Comparison of ENCODE assay signal across 20 mouse cellular contexts in the genomic region with DNA sequence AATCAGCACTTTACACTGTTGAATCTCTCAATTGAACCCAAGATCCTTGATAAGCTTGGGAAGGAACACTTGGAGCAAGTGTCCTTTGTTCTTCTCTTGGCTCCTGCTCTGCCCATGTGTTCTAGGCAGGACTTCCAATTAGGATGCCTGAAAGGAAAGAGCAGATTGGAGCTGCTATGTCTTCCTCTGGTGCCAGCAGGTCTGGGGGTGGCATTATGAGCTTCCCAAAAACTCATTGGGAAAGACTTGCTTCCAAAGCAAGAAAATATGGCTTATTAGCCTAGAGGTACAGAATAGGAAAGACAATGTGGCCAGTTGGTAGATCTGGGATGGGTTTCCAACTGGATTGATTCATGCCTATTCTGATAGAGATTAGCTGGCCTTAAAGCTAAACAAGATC.
DNase-seq lines count a peak whose midpoint lies in the region; ATAC-seq and TF ChIP-seq lines count a peak whose summit lies in the region.
"Had no signal": no experiment of that assay in that cellular context is flagged by ENCODE, and none has a peak within 500 bp of the region (broad histone marks: within the 10 kb centered on the region; RNA-seq: fewer than 3 reads in every experiment).

No protein-coding gene starts in this region.

- ATAC-seq in forebrain, postnatal 0 days, result peak; percentile 45; the same call in 1 of the 2 replicates
- ATAC-seq: intestine, embryonic 15.5 days had no signal

- H3K4me1 ChIP-seq in forebrain, postnatal 0 days (ENCODE audit: insufficient read depth), result no peaks in the 10 kb centered on the region
- no peaks in the 10 kb centered on the region for H3K4me1 ChIP-seq in forebrain, embryonic 10.5 days
- H3K4me1 ChIP-seq: embryonic facial prominence, embryonic 15.5 days; heart, embryonic 12.5 days; hindbrain, embryonic 10.5 days; intestine, embryonic 15.5 days had no signal

- H3K4me2 ChIP-seq in forebrain, postnatal 0 days (ENCODE audit: low read depth), result no peak overlapping the region
- H3K4me2 ChIP-seq: embryonic facial prominence, embryonic 15.5 days; heart, embryonic 12.5 days; hindbrain, embryonic 14.5 days; intestine, embryonic 15.5 days had no signal

- H3K27me3 ChIP-seq in forebrain, postnatal 0 days (ENCODE audit: insufficient read depth, low read length), result no peaks in the 10 kb centered on the region
- no peaks in the 10 kb centered on the region for H3K27me3 ChIP-seq in forebrain, embryonic 10.5 days (ENCODE audit: poor library complexity, severe bottlenecking)
- H3K27me3 ChIP-seq: embryonic facial prominence, embryonic 15.5 days; heart, embryonic 12.5 days; intestine, embryonic 15.5 days had no signal

- no peak for DNase-seq in forebrain, postnatal 0 days
- no peak for DNase-seq in forebrain, embryonic 10.5 days (ENCODE audit: extremely low spot score, low spot score)
- DNase-seq in brain, adult 2 months (ENCODE audit: low read depth, low spot score), result peak; percentile 77
- peak; percentile 20 for DNase-seq in brain, embryonic 14.5 days (ENCODE audit: low read depth)
- peak; percentile 54 to 85 for DNase-seq in layer of hippocampus, postnatal 14 days (ENCODE audit: low spot score in 2 of 2)
- DNase-seq in heart, adult 18-20 months, result no peak
- no peak for DNase-seq in urinary bladder, postnatal 10 days (ENCODE audit: low spot score)
- DNase-seq: adrenal gland, adult 2 months; adrenal gland, postnatal 25 days; cerebellum, adult 11-12 months; cerebellum, adult 9-10 months; embryo, embryonic 11 days; gastrocnemius, postnatal 10 days; heart, adult 2 months had no signal

- H3K9ac ChIP-seq in forebrain, postnatal 0 days, result no peak overlapping the region
- H3K9ac ChIP-seq: embryonic facial prominence, embryonic 15.5 days; heart, embryonic 12.5 days; hindbrain, embryonic 14.5 days; intestine, embryonic 15.5 days had no signal

- no peak for TF ChIP-seq POLR2A in brain, embryonic 14.5 days (IDR thresholded peaks at IDR 0.05; ENCODE audit: borderline replicate concordance, extremely low read depth, insufficient read depth, insufficient read length, poor library complexity, severe bottlenecking)

- H3K4me3 ChIP-seq in forebrain, postnatal 0 days (ENCODE audit: low read depth, low read length), result no peak overlapping the region
- H3K4me3 ChIP-seq in forebrain, embryonic 10.5 days, result no peak overlapping the region
- H3K4me3 ChIP-seq: embryonic facial prominence, embryonic 15.5 days; erythroblast, embryonic 14.5 days; heart, adult 2 months; heart, embryonic 12.5 days; hindbrain, embryonic 10.5 days; intestine, embryonic 15.5 days had no signal

- no peak for TF ChIP-seq CTCF in forebrain, postnatal 0 days (IDR thresholded peaks at IDR 0.05; ENCODE audit: low read depth)
- no peak for TF ChIP-seq CTCF in brain, embryonic 14.5 days (IDR thresholded peaks at IDR 0.05; ENCODE audit: borderline replicate concordance, extremely low read depth, insufficient read depth, insufficient read length)

- H3K9me3 ChIP-seq in forebrain, postnatal 0 days (ENCODE audit: low read length), result no peaks in the 10 kb centered on the region
- no peaks in the 10 kb centered on the region for H3K9me3 ChIP-seq in forebrain, embryonic 10.5 days
- H3K9me3 ChIP-seq: embryonic facial prominence, embryonic 15.5 days; heart, embryonic 12.5 days; hindbrain, embryonic 10.5 days; intestine, embryonic 15.5 days had no signal

- H3K36me3 ChIP-seq in forebrain, postnatal 0 days (ENCODE audit: insufficient read depth), result no peaks in the 10 kb centered on the region
- no peaks in the 10 kb centered on the region for H3K36me3 ChIP-seq in forebrain, embryonic 10.5 days (replicated peaks)
- H3K36me3 ChIP-seq: embryonic facial prominence, embryonic 15.5 days; heart, embryonic 12.5 days; hindbrain, embryonic 10.5 days; intestine, embryonic 15.5 days had no signal

- no peak overlapping the region for H3K27ac ChIP-seq in forebrain, postnatal 0 days (ENCODE audit: low read depth, low read length)
- H3K27ac ChIP-seq in forebrain, embryonic 10.5 days, result no peak overlapping the region
- H3K27ac ChIP-seq: embryonic facial prominence, embryonic 15.5 days; heart, adult 2 months; hindbrain, embryonic 10.5 days; hindbrain, embryonic 14.5 days; intestine, embryonic 15.5 days had no signal

Comparison
In these comparisons a context has a peak if more than half of its experiments do, and no peak if none do; other contexts are left out.
1. DNase-seq: peak in brain, adult 2 months (single experiment), brain, embryonic 14.5 days (single experiment) and layer of hippocampus, postnatal 14 days (2 of 2); none in forebrain, postnatal 0 days (single experiment), forebrain, embryonic 10.5 days (single experiment), heart, adult 18-20 months (0 of 2) and urinary bladder, postnatal 10 days (single experiment).